Mouse (Mus musculus): ENCODE data around the gene Eef1e1. TPM values are rescaled to one million over a fixed set of nuclear protein-coding genes. Genes with fewer than 3 reads are reported as not detected.

Eef1e1 gene
- 31.0 and 32.0 TPM in 2 replicates for polyA plus RNA-seq (2015; fragmentation: Nextera tagmentation; extraction: Ambion mirVana)

GRCm38 (mm10) chr13:38658528-38659280 is at the start of gene Eef1e1:
Gene Eef1e1 (minus strand): TSS chr13:38659058.

GRCm38 (mm10) chr13:38634800-38635269 is 24.0 kb downstream of the Eef1e1 start, which contains the start of gene Bloc1s5:
Gene Bloc1s5 (minus strand): TSS chr13:38635109.

Other genes with a start within 250 kb of the Eef1e1 start
- 184 and 210 TPM in 2 replicates for gene Txndc5, start 130.2 kb downstream of the Eef1e1 start, polyA plus RNA-seq (2015; fragmentation: Nextera tagmentation; extraction: Ambion mirVana)
- 11.3 and 14.4 TPM in 2 replicates for gene Bloc1s5, start 23.9 kb downstream of the Eef1e1 start, polyA plus RNA-seq (2015; fragmentation: Nextera tagmentation; extraction: Ambion mirVana)

Measured in urinary bladder, postnatal 0 days (tissue).